Mouse (Mus musculus): ENCODE measurements around the gene Ankrd61. TPM values are rescaled to one million over a fixed set of nuclear protein-coding genes. Genes with fewer than 3 reads are reported as not detected.

Gene Ankrd61
- total RNA-seq (2015; ENCODE audit: low replicate concordance): not detected in 2 replicates
- 2.9 and 10.7 TPM in 2 replicates for total RNA-seq (2017; ENCODE audit: low replicate concordance)

- no peak for ATAC-seq (replicated peaks; ENCODE audit: low FRiP score, poor library complexity, severe bottlenecking)
Observed at GRCm38 (mm10) chr5:143897635-143898330, at the start of gene Ankrd61. Gene Ankrd61, minus strand, starts transcription at chr5:143897685.

GRCm38 (mm10) chr5:143943231-143944125, 46.0 kb upstream of the Ankrd61 start:
- ATAC-seq (replicated peaks; ENCODE audit: low FRiP score, poor library complexity, severe bottlenecking): no peak

GRCm38 (mm10) chr5:143941588-143941987, 44.1 kb upstream of the Ankrd61 start:
- ATAC-seq (replicated peaks; ENCODE audit: low FRiP score, poor library complexity, severe bottlenecking): no peak

- ATAC-seq (replicated peaks; ENCODE audit: low FRiP score, poor library complexity, severe bottlenecking): no peak
Observed at GRCm38 (mm10) chr5:143936156-143936555, 38.7 kb upstream of the Ankrd61 start.

- ATAC-seq (replicated peaks; ENCODE audit: low FRiP score, poor library complexity, severe bottlenecking): no peak
Observed at GRCm38 (mm10) chr5:143933875-143934274, 36.4 kb upstream of the Ankrd61 start.

GRCm38 (mm10) chr5:143933414-143933813, 35.9 kb upstream of the Ankrd61 start:
- no peak for ATAC-seq (replicated peaks; ENCODE audit: low FRiP score, poor library complexity, severe bottlenecking)

- ATAC-seq (replicated peaks; ENCODE audit: low FRiP score, poor library complexity, severe bottlenecking): no peak
Observed at GRCm38 (mm10) chr5:143932831-143933230, 35.3 kb upstream of the Ankrd61 start, which contains the start of gene Rsph10b. Gene Rsph10b, plus strand, starts transcription at chr5:143933035.

DNA sequence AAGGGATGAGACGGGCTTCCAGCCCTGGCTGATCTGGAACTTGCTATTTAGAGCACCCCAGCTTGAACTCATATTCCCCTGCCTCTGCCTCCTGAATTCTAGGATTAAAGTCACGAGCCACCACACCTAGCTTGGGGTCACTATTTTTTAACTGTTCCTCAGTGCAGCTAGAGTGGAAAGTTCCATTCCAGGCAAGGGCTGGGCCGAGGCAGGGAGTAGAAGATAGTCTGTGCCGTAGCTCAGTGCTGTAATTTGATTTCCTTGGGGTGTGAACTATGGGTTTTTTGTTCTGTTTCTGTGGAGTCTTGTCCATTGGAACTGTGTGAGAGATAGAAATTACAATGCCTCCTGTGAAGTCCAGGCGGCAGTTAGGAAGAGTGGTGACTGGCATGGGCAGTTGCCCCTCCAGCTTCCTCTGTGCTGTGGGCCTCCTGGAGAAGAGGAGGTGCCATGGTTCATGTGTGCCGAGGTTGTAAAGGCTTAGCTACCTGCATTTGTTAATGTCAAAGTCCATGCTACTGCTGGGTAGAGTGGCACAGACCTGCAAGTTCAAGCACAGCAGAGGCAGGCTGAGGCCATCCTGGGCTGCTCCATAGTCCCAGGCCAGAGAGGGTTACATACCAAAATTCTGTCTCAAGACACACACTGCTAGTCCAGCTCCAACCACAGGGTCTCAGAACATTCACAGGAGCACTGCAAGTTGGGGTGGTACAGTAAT, 34.5 kb upstream of the Ankrd61 start:
- ATAC-seq (replicated peaks; ENCODE audit: low FRiP score, poor library complexity, severe bottlenecking): no peak

GRCm38 (mm10) chr5:143930656-143931055, 33.2 kb upstream of the Ankrd61 start:
- no peak for ATAC-seq (replicated peaks; ENCODE audit: low FRiP score, poor library complexity, severe bottlenecking)

- no peak for ATAC-seq (replicated peaks; ENCODE audit: low FRiP score, poor library complexity, severe bottlenecking)
Observed at GRCm38 (mm10) chr5:143929291-143929690, 31.8 kb upstream of the Ankrd61 start.

- no peak for ATAC-seq (replicated peaks; ENCODE audit: low FRiP score, poor library complexity, severe bottlenecking)
Observed at GRCm38 (mm10) chr5:143927875-143928274, 30.4 kb upstream of the Ankrd61 start, which contains the start of gene Gm42421. Gene Gm42421, plus strand, starts transcription at chr5:143928175.

- peak; percentile 98 for ATAC-seq (replicated peaks; ENCODE audit: low FRiP score, poor library complexity, severe bottlenecking)
Observed at GRCm38 (mm10) chr5:143924781-143925452, 27.4 kb upstream of the Ankrd61 start.

GRCm38 (mm10) chr5:143918120-143918519, 20.6 kb upstream of the Ankrd61 start:
- ATAC-seq (replicated peaks; ENCODE audit: low FRiP score, poor library complexity, severe bottlenecking): no peak

DNA sequence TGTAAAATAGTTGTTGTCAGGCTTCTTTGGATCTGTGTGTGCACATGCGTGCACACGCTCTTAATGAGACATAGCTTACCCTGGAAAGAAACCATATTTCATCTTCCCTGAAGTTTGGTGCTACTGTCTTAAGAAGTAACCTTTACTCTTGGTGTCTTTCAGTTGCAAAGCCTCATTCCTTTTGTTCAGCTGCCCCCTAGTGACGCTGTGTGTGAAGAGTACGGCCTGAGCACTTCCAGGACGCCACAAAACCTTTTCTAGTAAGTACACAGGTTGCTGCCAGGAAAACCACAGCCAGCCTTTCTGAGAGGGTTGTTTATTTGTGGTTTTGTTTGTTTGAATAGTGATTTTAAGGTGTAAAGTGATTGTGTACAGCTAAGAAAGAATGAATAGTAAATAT, 19.9 kb upstream of the Ankrd61 start:
- ATAC-seq (replicated peaks; ENCODE audit: low FRiP score, poor library complexity, severe bottlenecking): peak; percentile 89

DNA sequence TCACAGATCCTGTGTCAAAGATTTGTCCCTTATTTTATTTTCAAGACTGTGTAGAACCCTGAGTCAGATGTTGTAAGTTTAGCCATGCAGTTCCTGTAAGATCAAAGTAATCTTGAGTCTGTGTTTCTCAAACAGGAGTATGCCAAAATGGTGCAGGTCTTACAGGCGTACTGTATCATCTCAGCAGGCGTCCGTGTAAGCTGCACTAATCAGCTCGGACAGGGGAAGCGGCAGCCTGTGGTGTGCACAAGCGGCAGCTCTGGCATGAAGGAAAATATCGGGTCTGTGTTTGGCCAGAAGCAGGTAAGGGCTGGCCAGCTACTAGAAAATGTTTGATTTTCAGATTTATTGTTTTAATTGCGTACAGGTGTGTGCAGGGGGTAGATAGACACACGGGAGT, 18.7 kb upstream of the Ankrd61 start:
- ATAC-seq (replicated peaks; ENCODE audit: low FRiP score, poor library complexity, severe bottlenecking): no peak

GRCm38 (mm10) chr5:143909417-143910400, 12.2 kb upstream of the Ankrd61 start, which contains the start of the genes Aimp2 and Pms2:
Gene Aimp2, minus strand, starts transcription at chr5:143909847.
Gene Pms2, plus strand, starts transcription at chr5:143909964.
- ATAC-seq (replicated peaks; ENCODE audit: low FRiP score, poor library complexity, severe bottlenecking): peak; percentile 89

DNA sequence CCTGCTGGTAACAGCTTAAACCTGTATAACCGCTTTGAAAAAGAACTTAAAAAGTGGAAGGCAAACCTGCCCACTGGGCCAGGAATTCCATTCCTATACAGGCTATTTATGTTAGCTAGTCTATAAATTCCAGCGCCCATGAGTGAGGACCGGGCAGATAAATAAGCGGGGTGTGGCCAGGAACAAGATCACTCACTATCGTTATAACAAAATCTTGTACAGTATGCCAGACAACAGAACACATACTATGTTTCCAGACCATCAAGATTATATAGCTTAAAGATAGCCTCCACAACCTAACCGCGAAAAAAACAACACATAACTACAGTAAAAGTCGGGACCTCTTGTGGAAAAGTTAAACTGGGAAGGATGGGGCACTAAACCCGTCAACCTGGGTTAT, 11.4 kb upstream of the Ankrd61 start:
- peak; percentile 40 for ATAC-seq (replicated peaks; ENCODE audit: low FRiP score, poor library complexity, severe bottlenecking)

- ATAC-seq (replicated peaks; ENCODE audit: low FRiP score, poor library complexity, severe bottlenecking): no peak
Observed at GRCm38 (mm10) chr5:143906429-143906828, 8.9 kb upstream of the Ankrd61 start.

All from erythroblast, adult 5-6 weeks (primary cell).